Mouse (Mus musculus) gonadal fat pad, adult 2 months (tissue): Measurements from ENCODE around the gene Stat2. TPM values are rescaled to one million over a fixed set of nuclear protein-coding genes. Genes with fewer than 3 reads are reported as not detected.
"Not testable (repeated sequence)": the region's sequence is repeated elsewhere in the genome, so short reads cannot be mapped to it uniquely, and the experiment has no call there.

Experiments used
- DNase-seq: peaks from one replicate; pipeline ENCODE4 v3.0.0-alpha.2; 2012; ENCODE audit warnings: low read depth
- polyA plus RNA-seq: library from polyadenylated mRNA; depleted of rRNA; stranded (reverse); fragments of >200 nt; gene quantifications from 2 replicates; pipeline ENCODE4 v1.2.3, GENCODE M21; 2012

Gene Stat2
- polyA plus RNA-seq, 1 experiment: 29.0 TPM

DNA sequence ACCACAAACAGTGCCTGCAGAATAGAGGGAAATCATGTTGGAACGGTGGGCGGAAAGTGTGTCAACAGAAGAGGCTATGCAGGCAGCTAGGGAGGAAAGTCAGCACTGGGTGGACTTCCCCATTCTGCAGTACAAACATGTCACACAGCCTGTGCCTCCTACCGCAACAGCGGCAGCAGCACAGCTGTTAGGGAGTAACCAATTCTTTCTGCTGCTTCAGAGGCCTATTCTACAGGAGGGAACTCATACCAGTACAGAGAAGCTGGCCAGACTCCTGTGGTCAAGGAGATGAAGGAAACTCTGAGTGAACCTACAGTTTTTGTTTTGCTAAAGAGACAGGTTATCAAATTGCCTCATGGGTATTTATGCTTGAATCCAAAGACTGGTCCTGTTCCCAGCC is 11.4 kb upstream of the Stat2 start:
- DNase-seq: no peak

DNA sequence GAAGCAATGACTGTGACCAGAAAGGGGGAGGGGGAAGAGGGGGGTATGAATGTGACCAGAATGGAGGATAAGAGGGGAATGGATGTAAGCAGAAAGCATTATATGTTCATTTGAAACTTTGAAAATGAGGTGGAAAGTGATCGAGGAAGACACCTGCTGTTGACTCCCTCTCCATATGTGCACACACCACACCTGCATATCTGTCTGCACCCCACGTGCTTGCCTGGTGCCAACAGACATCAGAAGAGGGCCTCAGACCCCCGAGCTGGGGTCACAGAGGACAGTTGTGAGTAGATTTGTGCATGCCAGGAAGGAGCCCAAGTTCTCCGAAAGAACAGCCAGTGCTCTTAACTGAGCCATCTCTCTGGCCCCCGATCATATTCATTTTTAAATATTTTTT is 10.4 kb upstream of the Stat2 start:
- DNase-seq: no peak

DNA sequence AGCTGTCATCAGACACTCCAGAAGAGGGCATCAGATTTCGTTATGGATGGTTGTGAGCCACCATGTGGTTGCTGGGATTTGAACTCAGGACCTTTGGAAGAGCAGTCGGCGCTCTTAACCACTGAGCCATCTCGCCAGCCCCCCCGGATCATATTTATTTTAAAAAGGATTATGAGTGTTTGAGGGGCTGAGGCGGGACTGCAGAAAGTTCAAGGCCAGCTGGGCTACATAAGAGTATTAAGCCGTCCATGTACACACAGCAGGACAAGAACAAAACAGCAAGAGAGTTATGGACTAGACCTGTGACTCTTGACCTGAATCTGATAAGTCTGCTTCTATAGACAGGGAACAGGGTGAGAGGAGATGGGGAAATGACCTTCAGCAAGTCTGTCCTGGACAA is 10.0 kb upstream of the Stat2 start:
- DNase-seq: not testable (repeated sequence)

DNA sequence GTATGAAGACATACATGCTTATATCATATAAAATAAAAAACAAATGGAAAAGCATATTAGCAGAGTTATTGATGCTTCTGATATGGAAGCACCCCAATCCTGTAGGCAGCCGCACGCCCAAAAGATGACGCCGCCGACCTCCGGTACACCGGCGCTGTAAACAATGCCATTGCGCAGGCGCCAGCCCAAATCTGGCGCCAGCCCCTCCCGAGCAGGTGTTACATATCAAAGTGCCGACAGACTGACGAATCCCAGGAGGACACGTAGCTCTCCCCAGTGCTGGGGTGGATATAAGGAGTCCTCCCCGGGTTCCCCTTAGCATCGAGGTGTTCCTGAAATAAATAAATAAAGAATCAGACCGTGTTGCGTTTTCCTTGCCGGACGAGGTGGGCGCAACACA is 8.1 kb upstream of the Stat2 start:
- no peak for DNase-seq

DNA sequence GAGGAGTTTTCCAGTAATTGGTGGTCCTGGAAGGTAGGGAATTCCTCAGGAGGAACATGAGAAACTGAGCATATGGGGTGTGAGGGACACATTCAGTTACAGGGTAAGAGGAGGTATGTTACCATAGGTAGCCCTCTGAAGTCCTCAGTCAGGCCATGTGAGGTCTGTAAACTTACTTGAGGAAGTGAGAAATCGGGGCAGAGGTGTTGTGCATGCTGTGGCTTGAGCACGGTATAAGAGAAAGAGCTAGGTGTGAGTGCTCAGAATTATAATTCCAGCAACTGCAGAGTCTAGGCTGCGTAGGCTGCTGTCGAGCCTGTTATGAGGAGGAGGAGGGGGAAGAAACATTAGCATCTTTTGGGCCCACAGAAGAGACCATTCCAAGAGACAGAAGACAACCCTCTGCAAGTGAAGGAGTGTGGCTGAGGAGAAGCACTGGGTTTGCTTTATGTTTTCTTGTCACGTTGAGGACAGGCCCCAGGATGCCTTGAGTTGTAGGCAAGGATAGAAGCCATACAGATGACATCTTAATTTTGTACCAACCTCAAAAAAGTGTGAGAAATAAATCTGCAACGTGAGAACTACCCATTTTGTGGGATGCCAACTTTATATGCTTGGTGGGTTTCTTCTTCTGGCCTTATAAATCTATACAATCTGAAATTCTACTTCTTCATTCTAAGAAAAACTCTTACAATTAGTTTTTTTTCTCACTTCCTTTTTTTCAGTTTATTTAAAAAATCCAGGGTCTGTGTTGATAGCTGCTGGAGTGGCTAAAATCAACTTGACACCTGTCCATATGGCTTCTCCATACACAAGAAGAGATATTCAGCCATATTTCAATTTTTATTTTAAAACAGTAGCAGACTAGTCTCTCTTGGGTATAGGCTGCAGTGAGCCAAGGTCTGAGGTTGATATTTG is 6.7 kb upstream of the Stat2 start:
- no peak for DNase-seq

DNA sequence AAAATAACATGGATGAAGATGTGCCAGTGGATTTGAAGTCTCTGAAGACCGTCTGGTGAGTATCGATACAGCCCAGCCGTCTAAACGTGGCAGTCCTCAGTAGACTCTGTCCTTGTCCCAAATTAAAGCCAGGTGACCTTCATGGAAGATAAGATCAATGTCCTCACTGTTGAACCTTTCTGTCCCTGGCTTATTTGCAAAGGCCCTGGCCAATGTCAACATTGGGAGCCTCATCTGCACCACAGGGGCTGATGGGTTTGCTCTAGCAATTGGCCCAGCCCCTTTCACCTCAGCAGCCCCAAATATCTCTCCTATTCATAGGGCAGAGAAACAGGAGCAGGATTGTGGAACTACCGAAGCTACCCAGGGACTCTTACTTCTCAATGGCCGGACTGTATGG is 2.0 kb upstream of the Stat2 start, which contains the start of gene Apof:
Apof (plus strand) TSS at position 301 of the 400 bp plus-strand sequence.
- DNase-seq: no peak

DNA sequence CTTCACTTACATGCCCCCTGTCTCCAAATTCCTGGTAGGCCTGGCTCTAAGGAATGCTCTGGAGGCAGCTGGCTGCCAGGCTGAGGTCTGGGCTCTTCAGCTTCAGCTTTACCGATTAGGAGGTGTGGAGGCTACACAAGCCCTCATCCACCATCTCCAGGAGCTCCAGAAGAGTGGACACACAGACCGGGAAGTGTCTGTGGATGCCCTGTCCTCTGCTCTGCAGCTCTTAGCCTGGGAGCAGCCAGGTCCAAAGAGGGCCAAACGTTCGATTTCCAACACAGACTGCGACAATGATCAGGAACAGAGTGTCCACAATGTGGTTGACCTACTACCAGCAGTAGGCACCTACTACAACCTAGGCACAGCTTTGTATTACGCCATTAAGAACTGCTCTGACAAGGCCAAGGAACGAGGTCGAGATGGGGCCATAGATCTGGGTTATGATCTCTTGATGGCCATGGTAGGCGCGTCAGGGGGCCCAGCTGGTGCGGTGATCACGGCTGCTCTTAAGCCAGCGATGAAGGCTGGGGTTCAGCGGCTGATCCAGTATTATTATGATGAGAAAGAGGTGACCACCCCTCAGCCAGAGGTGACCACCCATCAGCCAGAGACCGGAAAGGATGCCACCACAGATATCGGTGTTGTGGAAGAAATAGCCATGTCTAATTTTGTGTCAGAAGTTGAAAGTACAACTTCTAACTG is 1.0 kb upstream of the Stat2 start:
- DNase-seq: no peak

DNA sequence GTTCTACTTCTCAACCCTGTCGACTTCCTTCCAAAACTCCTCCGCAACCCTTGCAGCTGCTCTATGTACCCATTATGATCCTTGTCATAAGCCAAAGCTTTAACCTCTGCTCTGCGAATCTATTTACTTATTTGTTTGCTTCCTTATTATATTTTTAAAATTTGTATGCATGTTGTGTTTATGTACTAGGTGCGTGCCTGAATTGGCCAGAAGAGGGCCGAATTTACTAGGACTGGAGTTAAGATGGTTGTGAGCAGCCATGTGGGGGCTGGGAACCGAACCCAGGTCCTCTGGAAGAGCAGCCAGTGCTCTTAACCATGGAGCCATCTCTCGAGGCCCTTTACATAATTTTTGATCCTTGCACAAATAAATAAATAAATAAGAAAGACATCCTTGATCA is 507 bp downstream of the Stat2 start:
- DNase-seq: no peak

DNA sequence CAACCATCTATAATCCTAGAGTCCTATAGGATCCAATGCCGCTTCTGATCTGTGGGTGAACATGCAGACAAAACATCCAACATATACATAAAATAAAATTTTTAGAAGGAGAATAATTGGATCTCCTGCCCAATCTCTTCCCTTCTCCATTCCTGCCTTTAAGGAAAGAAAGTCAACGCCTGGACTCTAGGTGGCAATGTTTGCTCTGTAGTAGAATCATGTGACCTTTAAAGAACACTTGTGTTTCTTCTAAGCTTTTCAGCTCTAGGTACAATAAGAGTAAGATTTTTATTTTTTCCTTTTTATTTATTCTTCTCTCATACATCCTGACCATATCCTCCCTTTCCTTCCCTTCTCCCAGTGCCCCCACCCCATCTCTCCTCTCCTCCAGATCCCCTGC is 1.5 kb downstream of the Stat2 start:
- no peak for DNase-seq

DNA sequence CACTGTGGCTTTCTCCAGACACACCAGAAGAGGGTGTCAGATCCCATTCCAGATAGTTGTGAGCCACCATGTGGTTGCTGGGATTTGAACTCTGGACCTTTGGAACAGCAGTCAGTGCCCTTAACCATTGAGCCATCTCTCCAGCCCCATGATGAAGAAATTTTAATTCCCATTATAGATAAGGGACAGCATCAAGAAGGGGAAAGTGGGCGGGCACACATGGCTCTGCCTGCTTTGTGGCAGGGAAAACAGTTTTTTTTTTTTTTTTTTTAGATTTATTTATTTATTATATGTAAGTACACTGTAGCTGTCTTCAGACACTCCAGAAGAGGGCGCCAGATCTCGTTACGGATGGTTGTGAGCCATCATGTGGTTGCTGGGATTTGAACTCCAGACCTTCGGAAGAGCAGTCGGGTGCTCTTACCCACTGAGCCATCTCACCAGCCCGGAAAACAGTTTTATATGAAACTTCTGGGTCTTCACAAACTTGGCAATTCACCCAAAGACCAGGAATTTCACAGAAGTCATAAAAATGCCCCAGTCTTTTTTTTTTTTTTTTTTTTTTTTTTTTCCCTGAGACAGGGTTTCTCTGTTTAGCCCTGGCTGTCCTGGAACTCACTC is 2.6 kb downstream of the Stat2 start:
- DNase-seq: not testable (repeated sequence)

DNA sequence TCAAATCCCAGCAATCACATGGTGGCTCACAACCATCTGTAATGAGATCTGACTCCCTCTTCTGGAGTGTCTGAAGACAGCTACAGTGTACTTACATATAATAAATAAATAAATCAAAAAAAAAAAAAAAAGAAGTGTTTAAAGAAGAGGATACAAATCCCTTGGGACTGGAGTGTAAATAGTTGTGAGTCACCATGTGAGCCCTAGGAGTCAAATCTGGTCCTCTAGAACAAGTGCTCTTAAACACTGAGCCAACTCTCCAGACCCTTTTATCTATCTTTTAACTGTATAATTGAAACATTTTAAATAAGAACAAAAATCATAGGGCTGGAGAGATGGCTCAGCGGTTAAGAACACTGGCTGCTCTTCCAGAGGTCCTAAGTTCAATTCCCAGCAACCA is 5.0 kb downstream of the Stat2 start:
- DNase-seq: not testable (repeated sequence)

DNA sequence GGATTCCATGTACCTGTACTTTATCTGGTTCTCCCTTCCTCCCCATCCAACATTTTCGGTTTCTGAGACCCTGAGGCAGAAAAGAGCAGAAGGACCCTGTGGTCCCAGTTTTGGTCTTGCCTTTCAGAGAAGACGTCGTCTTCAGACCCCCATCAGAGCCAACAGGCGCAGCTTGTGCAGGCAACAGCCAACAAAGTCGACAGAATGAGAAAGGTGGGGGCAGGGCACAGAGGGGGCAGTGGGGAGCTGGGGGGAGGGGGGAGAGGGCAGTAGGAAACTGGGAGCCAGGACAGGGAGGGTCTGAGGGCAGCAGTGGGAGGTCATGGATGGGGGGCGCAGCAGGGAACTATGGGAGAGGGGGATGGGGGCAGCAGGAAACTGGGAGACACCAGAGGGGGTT is 7.8 kb downstream of the Stat2 start:
- no peak for DNase-seq

DNA sequence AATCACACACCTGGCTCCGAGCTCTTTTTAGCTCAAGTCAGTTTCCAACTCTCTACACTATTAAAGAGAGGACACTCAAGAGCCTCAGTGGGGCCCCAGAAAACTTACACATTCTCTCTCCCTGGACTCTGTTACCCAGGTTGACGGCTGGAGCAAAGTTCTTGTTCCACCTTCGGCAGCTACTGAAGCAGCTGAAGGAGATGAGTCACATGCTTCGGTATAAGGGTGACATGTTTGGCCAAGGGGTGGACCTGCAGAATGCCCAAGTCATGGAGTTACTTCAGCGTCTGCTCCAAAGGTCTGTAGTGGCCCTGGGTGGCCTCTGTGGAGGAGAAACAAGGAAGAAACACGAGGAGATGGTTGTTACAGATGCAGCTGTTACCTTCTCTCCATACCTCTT is 10.6 kb downstream of the Stat2 start:
- DNase-seq: no peak

DNA sequence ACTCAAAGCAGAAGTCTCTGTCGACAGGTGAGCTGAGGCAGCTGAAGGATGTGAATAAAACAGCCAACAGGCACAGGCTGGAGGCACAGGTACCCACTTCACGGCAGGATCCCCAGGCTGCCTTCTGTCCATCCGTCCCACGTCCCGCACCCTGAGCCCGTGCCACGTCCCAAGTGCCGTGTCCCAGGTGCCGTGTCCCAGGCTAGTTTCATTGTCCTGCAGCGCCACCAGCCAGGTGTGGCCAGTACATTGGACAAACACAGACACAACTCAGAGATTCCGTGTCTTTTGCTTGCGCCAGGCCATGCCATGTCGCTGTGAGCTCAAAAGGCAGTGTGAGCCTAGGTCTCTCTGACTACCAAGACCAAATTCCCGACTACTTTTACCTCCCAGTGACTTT is 11.3 kb downstream of the Stat2 start:
- DNase-seq: no peak

DNA sequence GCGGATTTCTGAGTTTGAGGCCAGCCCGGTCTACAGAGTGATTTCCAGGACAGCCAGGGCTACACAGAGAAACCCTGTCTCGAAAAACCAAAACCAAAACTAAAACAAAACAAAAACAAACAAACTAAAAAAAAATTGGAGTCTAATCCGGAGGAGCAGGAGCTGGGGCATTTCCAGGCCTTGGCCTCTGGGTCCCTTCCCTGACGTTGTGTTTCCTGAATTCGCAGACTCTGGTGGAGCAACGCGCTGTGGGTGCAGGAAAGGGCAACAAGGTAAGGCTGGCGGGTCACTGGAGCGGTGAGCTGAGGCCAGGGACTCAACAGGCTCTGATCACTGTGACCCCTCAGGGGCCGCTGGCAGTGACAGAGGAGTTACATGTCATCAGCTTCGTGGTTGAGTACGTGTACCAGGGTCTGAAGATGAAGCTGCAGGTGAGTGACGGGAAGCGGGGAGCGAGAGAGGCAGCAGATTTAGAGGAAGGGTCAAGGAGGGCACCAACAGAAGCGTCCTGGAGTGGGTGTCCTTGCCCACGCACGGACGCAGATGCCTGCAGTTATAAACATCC is 12.6 kb downstream of the Stat2 start:
- no peak for DNase-seq

DNA sequence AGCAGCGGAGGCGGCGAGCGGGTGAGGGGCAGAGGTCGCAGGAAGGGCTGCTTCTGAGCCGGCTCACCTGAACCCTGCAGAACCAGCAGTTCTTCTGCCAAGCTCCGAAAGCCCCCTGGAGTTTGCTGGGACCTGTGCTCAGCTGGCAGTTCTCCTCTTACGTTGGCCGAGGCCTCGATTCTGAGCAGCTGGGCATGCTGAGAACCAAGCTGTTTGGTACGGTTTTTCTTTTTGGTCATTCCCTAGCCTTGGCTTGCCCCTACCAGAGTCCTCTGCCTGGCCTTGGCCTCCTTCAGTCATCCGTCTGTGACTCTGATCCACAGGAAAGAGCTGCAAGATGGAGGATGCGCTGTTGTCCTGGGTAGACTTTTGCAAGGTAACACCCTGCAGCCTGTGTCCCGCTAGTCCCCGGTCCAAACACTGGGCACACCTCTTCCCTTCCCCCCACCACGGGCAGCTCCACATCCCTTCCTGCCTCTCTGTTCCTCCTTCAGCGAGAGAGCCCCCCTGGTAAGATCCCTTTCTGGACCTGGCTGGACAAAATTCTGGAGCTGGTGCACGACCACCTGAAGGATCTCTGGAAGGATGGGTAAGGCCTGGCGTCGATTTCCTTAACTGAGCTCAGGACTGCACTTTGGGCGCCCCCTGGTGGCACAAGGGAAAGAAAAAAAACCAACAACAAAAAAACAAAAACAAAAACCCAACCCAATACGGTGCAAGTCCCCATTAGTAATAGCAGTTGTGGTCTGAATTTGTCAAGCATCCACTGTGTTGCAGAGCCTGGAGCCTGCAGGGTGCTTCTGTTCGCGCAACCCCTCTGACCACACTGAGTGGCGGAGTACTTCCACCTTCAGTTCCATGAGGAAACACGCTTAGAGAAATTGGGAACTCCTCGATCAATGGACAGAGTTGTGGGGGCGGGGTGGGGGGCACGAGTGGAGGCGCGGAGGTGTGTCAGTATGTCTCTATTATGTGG is 13.5 kb downstream of the Stat2 start:
- no peak for DNase-seq

DNA sequence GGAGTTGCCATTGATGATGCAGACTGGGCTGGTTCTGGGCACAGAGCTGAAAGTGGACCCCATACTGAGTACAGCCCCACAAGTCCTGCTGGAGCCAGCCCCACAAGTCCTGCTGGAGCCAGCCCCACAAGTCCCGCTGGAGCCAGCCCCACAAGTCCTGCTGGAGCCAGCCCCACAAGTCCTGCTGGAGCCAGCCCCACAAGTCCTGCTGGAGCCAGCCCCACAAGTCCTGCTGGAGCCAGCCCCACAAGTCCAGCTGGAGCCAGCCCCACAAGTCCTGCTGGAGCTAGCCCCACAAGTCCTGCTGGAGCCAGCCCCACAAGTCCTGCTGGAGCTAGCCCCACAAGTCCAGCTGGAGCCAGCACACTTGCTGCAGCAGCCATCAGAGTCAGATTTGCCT is 20.2 kb downstream of the Stat2 start:
- not testable (repeated sequence) for DNase-seq

DNA sequence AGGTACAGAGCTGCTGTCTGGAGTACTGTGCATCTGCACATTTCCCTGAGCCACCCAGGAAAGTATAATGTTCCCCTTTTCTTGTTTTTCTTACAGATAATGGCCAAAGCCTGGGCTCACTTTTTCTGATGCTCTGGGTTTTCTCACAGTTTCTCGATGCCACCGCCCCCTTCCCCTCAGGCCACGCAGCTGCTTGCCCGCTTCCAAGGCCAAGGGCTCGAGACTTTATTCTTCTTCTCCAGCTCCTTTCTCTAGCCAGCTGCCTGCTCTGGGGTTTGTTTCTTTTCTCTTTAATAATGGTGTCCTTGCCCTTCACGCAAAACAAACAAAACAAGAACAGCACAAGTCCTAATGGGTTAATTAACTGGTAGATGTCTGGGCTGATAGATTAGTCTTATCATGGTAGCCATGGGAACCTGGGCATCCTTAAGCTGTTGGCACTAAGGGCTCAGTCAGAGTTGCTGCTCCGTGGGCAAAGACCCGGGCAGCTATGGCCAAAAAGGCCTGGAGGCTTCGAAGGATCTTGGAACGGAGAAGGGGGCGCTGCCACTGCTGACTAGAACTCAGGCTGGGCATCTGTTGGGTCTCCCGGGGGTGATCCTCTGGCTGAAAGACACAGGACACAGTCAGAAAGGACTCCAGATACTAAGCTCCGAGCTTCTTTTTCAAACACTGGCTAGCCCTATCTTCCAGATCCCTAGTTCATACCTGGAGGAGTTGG is 26.2 kb downstream of the Stat2 start:
- DNase-seq: no peak

DNA sequence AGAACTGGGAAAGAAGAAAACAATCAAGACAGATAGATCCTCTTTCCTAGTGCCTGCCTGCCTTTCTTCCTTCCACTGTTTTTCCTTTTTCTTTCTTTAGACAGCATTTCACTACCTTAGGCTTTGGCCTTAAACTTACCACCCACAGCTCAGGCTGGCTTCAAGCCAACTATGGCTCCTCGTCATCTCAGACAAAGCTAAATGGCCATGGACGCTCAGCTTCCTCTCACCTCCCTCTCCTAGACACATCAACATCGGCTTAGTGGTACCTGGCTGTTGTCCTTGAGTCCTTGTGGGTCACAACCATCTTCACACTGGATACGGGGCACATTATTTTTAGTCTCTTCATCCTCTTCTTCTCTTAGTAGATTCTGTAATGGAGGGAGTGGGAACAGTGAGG is 26.9 kb downstream of the Stat2 start:
- no peak for DNase-seq

DNA sequence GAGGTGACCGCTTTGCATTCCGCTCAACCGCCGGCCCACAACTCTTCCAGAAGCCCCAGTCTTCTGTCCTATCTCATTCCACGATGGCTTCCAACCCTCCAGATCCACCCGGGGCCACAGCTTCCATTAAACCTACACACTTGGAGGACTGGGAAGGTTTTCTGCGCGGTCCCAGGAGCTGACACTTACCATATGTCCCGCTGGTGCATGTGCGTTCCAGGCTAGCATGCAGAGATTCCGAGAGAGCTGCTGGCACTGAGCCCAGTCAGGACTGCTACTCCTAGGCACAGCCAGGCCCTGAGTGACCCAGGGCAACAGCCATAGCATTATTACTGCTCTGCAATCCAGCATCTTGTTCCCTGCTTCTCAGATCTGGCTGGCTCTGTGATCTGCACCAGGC is 27.3 kb downstream of the Stat2 start:
- no peak for DNase-seq
